Mouse (Mus musculus): ENCODE data around the gene Clba1.
"Not testable (repeated sequence)": the region's sequence is repeated elsewhere in the genome, so short reads cannot be mapped to it uniquely, and the experiment has no call there.

Gene Clba1

DNA sequence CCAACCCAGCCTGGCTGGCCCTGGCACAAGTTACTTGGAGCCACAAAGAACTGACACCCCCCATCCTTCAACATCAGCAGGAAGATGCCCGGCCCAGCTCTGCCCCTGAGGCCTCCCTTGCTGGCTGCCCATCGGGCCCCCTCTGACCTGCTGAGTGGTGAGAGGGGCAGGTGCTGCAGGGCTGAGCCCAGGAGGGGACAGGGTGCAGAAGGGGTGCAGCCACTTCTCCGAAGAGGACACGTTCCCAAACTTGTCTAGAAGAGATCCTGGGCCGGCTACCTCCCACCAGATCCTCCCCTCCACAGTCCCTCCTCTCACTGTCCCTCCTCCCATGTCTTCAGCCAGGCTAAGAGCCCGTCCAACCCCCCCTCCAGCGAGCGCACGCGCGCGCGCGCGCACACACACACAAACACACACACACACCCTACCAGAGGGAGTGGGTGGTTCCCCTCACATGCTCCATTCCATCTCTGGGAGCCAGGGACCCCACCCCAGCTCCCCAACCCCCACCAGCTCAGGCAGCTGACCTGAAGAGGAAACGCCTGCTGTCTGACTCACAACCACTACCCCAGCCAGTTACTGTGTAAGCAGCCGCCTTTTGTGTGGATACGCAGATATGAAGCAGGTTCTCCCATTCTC lies 13.2 kb upstream of the Clba1 start:
- DNase-seq (ENCODE audit: low spot score), result no peak

DNA sequence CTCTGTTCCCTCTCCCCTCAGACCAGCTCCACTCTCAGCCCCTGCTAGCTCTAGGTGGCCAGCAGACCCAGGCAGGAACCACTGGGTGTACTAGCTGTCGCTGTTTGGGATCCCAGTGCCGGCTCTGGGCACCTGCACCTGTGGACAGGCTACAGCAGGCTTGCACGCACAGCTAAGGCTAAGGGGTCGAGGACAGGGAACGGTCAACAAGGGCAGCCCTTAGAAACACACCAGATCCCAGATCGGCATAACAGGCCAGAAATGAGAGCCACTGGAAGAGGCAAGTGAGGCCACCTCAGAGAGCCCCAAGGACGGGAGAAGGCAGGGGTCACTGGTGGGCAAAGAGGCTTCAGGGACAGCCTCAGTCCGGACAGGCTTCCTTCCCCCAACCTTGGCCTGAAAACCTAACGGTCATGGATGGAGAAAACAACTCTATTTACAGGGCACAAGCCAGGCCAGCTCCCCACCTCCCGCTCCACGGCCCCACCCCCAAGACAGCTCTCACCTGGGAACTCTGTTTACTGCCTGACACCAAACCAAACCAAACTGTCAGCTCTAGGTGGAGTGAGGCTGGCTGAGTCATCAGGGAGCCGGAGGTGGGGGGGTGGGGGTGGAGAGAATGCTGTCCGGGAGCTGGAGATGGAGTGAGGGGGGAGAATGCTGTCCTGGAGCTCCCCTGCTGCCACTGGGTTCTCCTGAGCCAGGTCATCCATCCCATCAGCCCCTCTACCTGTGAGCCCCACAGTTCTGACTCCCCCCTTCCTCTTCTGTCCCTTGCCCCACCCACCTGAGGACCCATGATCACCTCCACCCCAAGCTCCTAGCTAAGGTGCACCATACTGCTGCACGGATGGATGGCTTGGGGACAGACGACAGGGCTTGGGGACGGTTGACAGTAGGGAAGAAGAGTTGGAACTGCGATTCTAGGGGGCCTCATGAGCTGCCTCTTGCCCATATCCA lies 11.9 kb upstream of the Clba1 start:
- DNase-seq (ENCODE audit: low spot score), result no peak

DNA sequence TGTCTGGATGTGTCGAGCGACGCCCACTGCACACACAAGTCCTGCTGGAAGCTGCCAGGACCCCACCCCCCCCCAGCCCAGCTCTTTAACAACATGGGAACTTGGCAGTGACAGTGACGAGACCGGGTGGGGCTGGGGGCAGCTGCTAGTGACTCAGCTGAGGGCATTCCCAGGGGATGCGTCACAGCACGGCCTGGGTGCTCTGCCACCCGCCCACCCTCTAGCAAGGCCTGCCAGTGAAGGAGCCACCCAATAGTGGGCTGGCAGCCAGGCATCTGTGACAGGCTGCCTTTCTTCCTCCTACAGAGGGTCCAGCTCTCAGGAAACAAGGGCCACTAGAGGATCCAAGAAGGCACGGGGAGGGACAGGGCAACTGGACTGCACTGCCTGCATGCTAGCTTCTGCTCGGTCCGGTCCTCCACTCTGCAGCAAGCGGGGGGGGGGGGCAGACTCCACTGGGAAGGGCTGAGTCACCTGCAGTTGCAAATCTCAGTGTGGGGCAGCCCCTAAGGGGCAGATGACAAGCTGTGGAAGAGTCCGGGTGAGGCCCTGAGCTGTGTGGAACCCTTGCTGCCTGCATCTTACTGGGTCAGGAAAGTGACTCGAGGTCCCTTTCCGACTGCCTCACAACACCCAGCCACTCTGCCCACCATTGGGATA lies 10.9 kb upstream of the Clba1 start:
- DNase-seq (ENCODE audit: low spot score), result no peak

GRCm38 (mm10) chr12:112798332-112798681 lies 10.4 kb upstream of the Clba1 start:
- no peak for DNase-seq (ENCODE audit: low spot score)

DNA sequence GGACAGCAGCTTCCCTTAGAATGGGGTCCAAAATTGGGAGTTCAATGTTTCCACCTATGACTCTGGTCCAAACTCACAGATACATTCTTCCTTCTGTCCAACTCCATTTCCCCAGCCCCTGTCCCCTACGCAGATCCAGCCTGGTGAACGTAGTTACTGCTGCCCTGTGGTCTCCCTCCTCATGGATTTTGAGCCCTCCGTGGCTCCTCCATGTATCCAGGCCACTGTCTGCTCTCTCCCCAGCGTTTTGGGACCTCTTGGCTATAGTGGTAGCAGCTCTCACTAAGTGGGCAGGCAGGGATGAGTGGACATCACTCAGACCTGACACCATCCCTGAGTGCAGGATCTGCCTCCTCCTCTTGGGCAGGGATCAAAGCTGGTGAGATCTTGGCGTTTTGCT lies 10.0 kb upstream of the Clba1 start:
- no peak for DNase-seq (ENCODE audit: low spot score)

DNA sequence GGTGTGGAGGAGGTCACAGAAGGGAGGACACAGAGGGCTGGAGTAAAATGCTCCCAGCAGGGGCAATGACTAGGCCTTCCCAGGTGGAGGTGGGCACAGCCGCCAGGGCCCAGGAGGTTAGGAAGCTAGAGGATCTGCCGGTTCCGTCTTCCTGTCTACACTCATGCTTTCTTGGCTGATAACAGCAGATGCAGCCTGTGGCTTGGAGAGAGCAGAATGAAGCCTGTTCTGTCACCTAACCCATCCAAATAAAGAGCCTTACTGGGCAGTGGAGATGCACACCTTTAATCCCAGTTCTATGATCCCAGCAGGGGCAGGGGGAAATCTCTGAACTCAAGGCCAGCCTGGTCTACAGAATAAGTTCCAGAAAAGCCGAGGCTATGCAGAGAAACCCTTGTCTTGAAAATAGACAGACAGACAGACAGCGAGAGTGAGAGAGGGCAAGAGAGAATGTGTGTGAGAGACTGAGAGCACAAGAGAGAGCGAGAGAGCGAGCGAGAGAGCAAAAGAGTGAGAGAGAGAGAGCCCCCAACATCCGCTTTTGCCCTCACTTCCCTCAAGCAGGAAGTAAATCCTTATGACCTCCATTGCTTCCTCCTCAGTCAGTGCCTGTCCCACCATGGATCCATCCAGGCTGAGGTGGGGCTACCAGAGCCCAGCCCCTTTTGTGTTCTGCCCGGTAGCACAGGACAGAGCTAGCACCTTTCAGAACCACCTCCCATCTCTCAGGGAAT lies 9.3 kb upstream of the Clba1 start:
- no peak for DNase-seq (ENCODE audit: low spot score)

- peak; percentile 64 for DNase-seq (ENCODE audit: low spot score)
Measured at GRCm38 (mm10) chr12:112800476-112800875, 8.3 kb upstream of the Clba1 start.

DNA sequence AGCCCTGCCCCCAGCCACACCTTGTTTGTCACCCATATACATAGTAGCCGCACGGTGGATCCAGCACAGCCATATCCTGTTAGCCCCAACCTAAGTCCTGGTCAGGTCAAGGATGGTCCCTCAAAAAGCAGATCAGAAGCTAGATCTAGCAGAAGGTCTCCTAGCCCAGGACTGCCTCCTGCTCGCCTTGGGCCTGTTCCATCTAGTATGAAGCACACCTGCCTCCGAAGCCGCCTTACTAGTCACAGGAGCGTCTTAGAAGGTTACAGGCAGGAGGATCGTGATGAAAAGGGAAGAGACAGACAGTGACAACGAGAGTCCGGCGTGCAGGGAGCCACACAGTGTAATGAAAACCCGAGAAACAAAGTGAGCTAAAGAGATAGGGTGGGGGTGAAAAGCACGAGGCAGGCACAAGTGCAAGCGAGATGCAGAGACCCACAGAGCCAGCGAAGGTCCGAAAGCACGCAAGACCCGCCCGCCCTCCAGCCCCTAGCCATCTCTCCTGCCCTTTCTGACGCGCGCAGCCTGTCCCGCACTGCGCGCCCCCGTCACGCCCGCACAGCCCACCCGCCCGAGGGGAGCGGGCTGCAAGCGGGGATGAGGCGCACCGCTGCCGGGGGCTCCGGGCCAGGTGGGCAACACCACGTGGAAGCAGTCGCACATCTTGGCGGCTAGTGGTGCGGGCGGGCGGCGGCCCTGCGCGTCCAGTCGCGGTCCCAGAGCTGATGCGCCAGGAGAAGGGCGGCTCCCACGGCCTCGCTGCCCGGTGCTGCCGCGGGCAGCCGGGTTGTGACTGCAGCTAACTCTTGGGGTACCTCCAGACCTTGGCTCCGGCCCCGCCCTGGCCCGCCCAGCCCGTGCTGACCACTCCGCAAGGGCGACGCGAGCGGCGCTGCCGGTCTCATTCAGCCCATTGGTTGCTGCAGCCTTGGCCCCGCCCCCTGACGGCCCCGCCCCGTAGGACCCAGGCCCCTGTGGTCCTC lies 6.6 kb upstream of the Clba1 start, which contains the start of gene Ahnak2:
Gene Ahnak2, minus strand, starts transcription at position 794 of the 983 bp plus-strand sequence.
- DNase-seq (ENCODE audit: low spot score), result no peak

GRCm38 (mm10) chr12:112802917-112803316 lies 5.8 kb upstream of the Clba1 start:
- DNase-seq (ENCODE audit: low spot score), result no peak

- DNase-seq (ENCODE audit: low spot score), result no peak
Measured at GRCm38 (mm10) chr12:112804046-112804445, 4.7 kb upstream of the Clba1 start.

DNA sequence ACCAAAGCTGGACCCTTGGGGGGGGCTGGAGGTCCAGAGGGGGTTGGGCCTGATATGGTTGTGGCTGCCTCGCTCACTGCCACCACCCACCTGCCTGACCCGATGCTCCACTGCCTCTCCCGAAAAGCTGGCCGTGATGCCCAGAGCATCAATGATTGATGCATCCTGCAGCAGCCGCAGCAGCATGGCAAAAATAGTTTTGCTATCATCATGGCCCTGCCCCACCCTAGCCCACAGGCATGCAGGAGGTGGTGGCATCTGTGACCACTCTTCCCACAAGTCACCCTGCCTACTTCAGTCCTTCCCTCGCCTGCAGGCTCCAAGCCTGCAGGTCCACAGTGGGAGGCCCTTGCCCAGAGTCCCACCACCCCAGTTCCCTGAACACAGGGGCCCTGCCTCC lies 2.7 kb upstream of the Clba1 start:
- DNase-seq (ENCODE audit: low spot score), result no peak

GRCm38 (mm10) chr12:112807796-112808195 lies 941 bp upstream of the Clba1 start:
- DNase-seq (ENCODE audit: low spot score), result no peak

DNA sequence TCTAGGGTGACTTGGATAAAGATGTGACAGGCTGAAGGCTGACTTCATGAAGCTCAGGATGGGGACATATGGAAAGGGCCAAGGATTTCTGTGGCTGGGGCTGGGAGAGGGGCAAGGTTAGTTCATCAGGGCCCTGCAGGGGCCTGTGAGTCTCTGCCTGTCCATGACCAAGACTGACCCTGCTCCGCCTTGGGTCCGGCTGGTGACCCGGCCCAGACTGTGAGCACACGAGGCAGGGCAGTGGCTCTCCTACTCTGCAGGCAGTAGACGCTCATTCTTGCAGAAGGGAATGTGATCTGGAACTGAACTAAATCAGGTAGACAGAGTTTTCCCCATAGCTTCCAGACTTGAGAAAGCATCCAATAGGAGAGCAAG lies 538 bp upstream of the Clba1 start:
- DNase-seq (ENCODE audit: low spot score), result no peak

- DNase-seq (ENCODE audit: low spot score), result no peak
Measured at GRCm38 (mm10) chr12:112809641-112810040, 904 bp downstream of the Clba1 start.

- no peak for DNase-seq (ENCODE audit: low spot score)
Measured at GRCm38 (mm10) chr12:112810092-112810885, 1.6 kb downstream of the Clba1 start.

GRCm38 (mm10) chr12:112813370-112813769 lies 4.6 kb downstream of the Clba1 start:
- DNase-seq (ENCODE audit: low spot score), result no peak

DNA sequence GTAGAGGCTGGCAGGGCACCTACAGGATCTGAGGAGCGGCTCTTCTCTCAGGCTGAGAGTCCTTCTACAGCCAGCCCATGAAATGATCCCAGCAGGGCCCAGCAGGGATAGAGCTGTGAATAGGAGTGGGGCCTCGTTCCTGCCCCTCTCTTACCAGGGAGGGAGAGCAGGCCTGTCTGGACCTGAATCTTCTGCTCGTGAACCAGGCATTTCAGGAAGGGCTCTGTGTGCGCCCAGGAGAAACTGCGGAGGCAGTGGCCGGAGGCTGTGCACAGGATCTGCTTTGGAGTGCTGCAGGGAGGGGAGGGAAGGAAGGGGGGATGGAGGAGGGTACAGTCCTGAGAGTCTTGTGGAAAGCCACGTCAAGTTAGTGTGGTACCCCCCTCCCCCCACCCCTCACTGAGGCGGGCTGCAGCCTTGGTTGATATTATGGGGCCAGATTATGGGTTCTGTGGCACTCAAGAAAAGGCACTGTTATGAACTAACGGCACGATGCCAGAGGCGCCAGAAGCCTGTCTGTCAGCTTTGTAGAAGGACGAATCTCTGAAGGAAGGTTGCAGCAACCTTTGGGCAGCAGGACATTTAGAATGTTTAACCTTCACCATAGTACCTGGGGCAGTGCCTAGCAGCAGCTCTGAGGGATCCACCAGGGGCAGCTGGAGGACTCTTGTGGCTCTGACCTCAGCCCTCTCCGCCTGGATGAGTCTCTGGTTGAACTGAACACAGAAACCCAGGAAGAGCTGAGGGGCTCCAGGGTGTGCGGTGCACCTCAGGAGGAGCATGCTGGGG lies 6.1 kb downstream of the Clba1 start:
- no peak for DNase-seq (ENCODE audit: low spot score)

- DNase-seq (ENCODE audit: low spot score), result peak; percentile 33
Measured at GRCm38 (mm10) chr12:112816294-112816693, 7.6 kb downstream of the Clba1 start.

DNA sequence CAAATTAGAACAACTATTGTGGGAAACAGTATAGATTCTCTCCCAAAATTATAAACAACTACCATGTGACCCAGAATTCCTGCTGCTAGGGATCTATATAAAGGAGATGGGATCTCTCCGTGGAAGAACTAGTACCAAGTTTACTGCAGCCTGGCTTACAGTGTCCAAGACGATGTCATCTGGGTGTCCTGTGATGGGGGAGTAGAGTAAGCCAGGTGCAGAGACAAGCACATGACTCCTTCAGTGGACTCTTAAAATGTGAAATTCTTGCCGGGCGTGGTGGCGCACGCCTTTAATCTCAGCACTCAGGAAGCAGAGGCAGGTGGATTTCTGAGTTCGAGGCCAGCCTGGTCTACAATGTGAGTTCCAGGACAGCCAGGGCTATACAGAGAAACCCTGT lies 8.1 kb downstream of the Clba1 start:
- not testable (repeated sequence) for DNase-seq (ENCODE audit: low spot score)

All from spleen, adult 12 weeks (tissue).